Mouse (Mus musculus): ENCODE data around the gene Mpp2. TPM values are rescaled to one million over a fixed set of nuclear protein-coding genes. Genes with fewer than 3 reads are reported as not detected.

The Mpp2 gene
- polyA plus RNA-seq, 1 experiment from 2014 or later: 30.4 TPM

DNA sequence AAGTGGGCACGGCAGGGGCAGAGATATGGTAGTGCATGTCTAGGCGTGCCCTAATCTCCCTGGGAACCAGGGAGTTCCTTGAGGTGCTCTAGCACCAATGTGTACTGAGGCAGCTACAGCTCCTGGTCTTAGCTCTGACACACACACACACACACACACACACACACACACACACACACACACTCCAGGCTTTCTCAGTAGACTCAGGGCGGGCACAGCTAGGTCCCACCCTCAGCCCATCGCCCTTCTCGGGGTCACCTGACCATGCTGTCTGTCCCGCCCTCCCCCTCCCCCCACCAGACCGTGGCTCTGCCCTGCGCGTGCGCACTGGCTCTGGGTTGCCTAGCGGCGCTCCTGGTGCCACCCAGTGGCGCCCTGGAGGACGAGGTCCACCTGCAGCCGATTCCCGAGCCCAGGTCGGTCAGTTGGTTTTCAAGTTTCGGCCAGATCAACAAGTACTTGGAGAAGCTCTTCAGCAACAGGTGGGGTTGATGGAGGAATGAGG is 8.6 kb upstream of the Mpp2 start:
- no peak overlapping the region; the same call in 1 of the 2 replicates for H3K27ac ChIP-seq (replicated peaks)
- H3K27me3 ChIP-seq (replicated peaks): peaks cover 18% of the 10 kb centered on the region
- H3K4me3 ChIP-seq (replicated peaks): peak overlapping the region; percentile 28
- peak overlapping the region; percentile 58 for H3K4me2 ChIP-seq
- ATAC-seq (ENCODE audit: low FRiP score): peak; percentile 90
- peaks cover 16% of the 10 kb centered on the region for H3K4me1 ChIP-seq
- H3K36me3 ChIP-seq: no peaks in the 10 kb centered on the region
- WGBS: 7% methylated on average over 17 of the region's 18 CpGs
- no peaks in the 10 kb centered on the region for H3K9me3 ChIP-seq (replicated peaks)
- H3K9ac ChIP-seq (replicated peaks): 0 out of 2 replicates have a peak overlapping the region, but pooled peaks have one; percentile 30

DNA sequence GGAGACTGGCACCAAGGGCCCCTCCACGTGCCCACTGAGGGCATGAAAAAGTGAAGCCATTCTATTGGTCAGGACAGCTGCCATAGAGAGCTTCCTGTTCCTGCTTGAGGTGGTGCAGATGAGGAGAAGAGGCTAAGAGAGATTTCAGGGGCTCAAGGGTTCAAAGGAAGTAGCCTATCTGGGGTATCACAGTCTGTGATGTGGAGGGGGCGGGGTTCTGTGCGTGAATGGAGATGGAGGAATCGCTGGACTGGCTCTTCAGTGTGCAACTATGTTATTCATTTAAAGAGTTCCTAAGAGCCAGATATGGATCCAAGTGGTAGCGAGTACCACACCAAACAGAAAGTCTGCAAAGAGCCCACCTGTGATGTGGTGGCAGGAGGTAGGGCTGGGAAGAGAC is 8.1 kb upstream of the Mpp2 start:
- Histone ChIP-seq H3K4me1 (peaks cover 16% of the 10 kb centered on the region), H3K27me3 (replicated peaks) (peaks cover 14% of the 10 kb centered on the region), H3K9ac (replicated peaks) (no peak overlapping the region), H3K4me2 (peak overlapping the region; percentile 58), H3K9me3 (replicated peaks) (no peaks in the 10 kb centered on the region), H3K27ac (replicated peaks) (no peak overlapping the region; the same call in 1 of the 2 replicates), H3K4me3 (replicated peaks) (peak overlapping the region; percentile 28; the same call in 1 of the 2 replicates), H3K36me3 (no peaks in the 10 kb centered on the region)
- 75% methylated on average over 5 of the region's 5 CpGs for WGBS
- ATAC-seq (ENCODE audit: low FRiP score): no peak

- Histone ChIP-seq H3K9me3 (replicated peaks) (no peaks in the 10 kb centered on the region), H3K36me3 (no peaks in the 10 kb centered on the region), H3K4me3 (replicated peaks) (no peak overlapping the region), H3K9ac (replicated peaks) (no peak overlapping the region), H3K27me3 (replicated peaks) (0 out of 2 replicates have a peak, but pooled peaks cover 9% of the 10 kb centered on the region), H3K4me1 (peaks cover 16% of the 10 kb centered on the region), H3K4me2 (no peak overlapping the region), H3K27ac (replicated peaks) (no peak overlapping the region)
- no peak for ATAC-seq (ENCODE audit: low FRiP score)
- WGBS: 90% methylated on average over 3 of the region's 3 CpGs
These were observed 7.4 kb upstream of the Mpp2 start for GRCm38 (mm10) chr11:102095676-102096075.

GRCm38 (mm10) chr11:102089088-102089808 is 933 bp upstream of the Mpp2 start:
- under 1% methylated on average over 20 of the region's 20 CpGs for WGBS
- Histone ChIP-seq H3K9me3 (replicated peaks) (no peaks in the 10 kb centered on the region), H3K4me3 (replicated peaks) (peak overlapping the region; percentile 80), H3K9ac (replicated peaks) (peak overlapping the region; percentile 82), H3K27ac (replicated peaks) (peak overlapping the region; percentile 97), H3K27me3 (replicated peaks) (no peaks in the 10 kb centered on the region), H3K4me2 (peak overlapping the region; percentile 85), H3K4me1 (peaks cover 26% of the 10 kb centered on the region), H3K36me3 (peaks cover 7% of the 10 kb centered on the region; the same call in 1 of the 2 replicates)
- peak; percentile 54 for ATAC-seq (ENCODE audit: low FRiP score)

DNA sequence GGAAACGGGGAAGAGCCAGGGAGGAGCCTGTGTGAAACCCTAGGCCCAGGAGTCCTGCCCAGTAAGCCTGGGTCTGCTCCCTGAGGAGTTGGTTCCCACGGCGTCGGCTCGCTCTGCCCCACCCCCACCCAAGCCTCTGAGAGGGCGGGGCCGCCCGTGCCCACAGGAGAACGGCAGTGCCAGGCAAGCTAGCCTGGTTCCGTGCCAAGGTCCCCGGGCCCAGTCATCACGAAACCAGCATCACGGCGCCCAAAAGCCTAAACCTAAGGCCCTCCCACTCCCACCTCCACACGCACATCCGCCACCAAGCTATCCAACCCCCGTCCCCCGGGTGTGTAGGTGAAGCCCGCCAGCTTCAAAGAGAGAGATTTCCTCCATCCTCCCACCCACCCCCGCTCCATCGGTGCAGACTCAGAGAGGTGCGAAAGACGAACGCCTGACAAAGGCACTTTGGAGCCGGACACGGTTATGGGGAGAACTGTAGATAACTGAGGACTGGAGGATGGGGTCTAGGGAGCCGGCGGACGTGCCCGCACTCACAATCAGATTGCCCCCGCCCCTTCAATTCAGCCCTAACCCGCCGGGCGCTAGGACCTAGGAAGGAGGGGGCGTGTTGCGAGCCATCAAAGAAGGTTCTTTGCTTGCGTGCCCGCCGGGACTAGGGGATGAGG is 1.1 kb downstream of the Mpp2 start:
- WGBS: under 1% methylated on average over 38 of the region's 39 CpGs
- Histone ChIP-seq H3K36me3 (peaks cover 7% of the 10 kb centered on the region; the same call in 1 of the 2 replicates), H3K4me2 (peak overlapping the region; percentile 85), H3K4me1 (peaks cover 41% of the 10 kb centered on the region), H3K27ac (replicated peaks) (peak overlapping the region; percentile 97), H3K9me3 (replicated peaks) (no peaks in the 10 kb centered on the region), H3K9ac (replicated peaks) (peak overlapping the region; percentile 82), H3K27me3 (replicated peaks) (no peaks in the 10 kb centered on the region), H3K4me3 (replicated peaks) (peak overlapping the region; percentile 80)
- peak; percentile 86 for ATAC-seq (ENCODE audit: low FRiP score)

DNA sequence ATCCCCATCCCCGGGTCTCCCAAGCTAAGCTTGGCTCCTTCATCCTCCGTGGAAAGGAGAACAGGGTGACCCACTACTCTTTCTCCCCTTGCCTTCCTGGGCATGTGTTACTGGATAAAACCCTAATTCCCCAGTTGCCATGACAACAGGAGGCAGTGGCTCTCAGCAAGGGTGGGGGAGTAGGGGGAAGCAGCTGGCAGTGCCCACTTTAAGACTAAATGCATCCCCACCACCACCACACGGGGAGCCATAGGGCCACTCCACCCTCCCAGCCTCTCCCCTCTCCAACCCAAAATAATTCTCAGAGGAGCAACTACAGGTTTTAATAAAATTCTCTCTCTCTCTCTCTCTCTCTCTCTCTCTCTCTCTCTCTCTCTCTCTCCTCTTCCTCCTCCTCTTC is 2.0 kb downstream of the Mpp2 start:
- peak overlapping the region; percentile 85 for H3K4me2 ChIP-seq
- H3K9me3 ChIP-seq (replicated peaks): no peaks in the 10 kb centered on the region
- peak overlapping the region; percentile 97 for H3K27ac ChIP-seq (replicated peaks)
- H3K9ac ChIP-seq (replicated peaks): peak overlapping the region; percentile 82
- H3K4me3 ChIP-seq (replicated peaks): peak overlapping the region; percentile 80
- ATAC-seq (ENCODE audit: low FRiP score): no peak
- H3K4me1 ChIP-seq: peaks cover 50% of the 10 kb centered on the region
- 3% methylated on average over 3 of the region's 3 CpGs for WGBS
- H3K27me3 ChIP-seq (replicated peaks): no peaks in the 10 kb centered on the region
- peaks cover 7% of the 10 kb centered on the region; the same call in 1 of the 2 replicates for H3K36me3 ChIP-seq

- no peaks in the 10 kb centered on the region for H3K27me3 ChIP-seq (replicated peaks)
- H3K36me3 ChIP-seq: peaks cover 16% of the 10 kb centered on the region
- ATAC-seq (ENCODE audit: low FRiP score): no peak
- 64% methylated on average over 7 of the region's 7 CpGs for WGBS
- no peak overlapping the region for H3K4me2 ChIP-seq
- H3K4me3 ChIP-seq (replicated peaks): no peak overlapping the region
- H3K27ac ChIP-seq (replicated peaks): no peak overlapping the region
- no peaks in the 10 kb centered on the region for H3K9me3 ChIP-seq (replicated peaks)
- H3K4me1 ChIP-seq: peaks cover 46% of the 10 kb centered on the region
- no peak overlapping the region for H3K9ac ChIP-seq (replicated peaks)
These were observed 4.2 kb downstream of the Mpp2 start for GRCm38 (mm10) chr11:102084159-102084558.

DNA sequence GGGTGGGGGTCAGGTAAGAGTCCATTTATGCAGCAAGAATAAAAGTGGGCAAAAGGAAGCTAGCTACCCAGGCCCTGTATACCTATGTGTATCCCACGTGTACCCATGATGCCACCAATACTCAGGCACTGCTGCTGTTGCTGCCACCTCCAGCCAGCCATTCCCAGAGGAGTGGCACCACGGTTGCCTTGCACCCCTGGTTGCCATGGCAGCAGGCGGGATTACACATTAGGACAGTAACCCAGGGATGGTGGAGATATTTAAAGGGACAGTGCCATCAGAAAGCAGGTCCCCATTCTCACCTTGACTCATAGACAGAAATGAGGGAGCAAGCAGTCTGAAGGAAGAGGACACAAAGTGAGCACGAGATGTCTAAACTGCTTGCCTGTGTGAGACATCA is 5.1 kb downstream of the Mpp2 start:
- 0 out of 2 replicates have a peak overlapping the region, but pooled peaks have one; percentile 52 for H3K27ac ChIP-seq (replicated peaks)
- 35% methylated on average over 4 of the region's 4 CpGs for WGBS

DNA sequence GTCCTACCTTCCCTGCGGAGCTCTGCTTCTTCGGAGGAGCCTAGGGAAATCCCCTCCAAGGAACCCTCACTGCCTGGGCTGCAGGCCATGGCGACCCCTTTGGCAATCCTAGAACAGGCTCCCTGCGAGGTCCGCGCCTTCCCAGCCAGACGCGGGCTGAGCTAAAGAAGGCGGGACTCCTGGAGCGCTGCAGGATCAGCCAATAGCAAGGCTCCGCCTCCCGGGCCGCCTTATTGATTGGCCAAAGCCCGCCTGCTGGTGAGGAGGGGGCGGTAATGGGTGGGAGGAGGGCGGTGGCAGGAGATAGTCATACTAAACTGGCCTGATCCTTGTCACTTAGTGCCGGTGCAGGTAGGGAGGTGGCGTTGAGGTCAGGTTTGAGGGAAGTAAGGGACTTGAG is 6.0 kb downstream of the Mpp2 start:
- peak overlapping the region; percentile 64 for H3K9ac ChIP-seq (replicated peaks)
- H3K36me3 ChIP-seq: peaks cover 32% of the 10 kb centered on the region
- WGBS: 0% methylated on average over 18 of the region's 18 CpGs
- peak overlapping the region; percentile 47 for H3K4me3 ChIP-seq (replicated peaks)
- no peak overlapping the region; the same call in 1 of the 2 replicates for H3K27ac ChIP-seq (replicated peaks)
- peak overlapping the region; percentile 91 for H3K4me2 ChIP-seq
- no peaks in the 10 kb centered on the region for H3K27me3 ChIP-seq (replicated peaks)
- H3K9me3 ChIP-seq (replicated peaks): no peaks in the 10 kb centered on the region
- H3K4me1 ChIP-seq: peaks cover 42% of the 10 kb centered on the region
- ATAC-seq (ENCODE audit: low FRiP score): peak; percentile 82

More for the DNA sequence above, 5.1 kb downstream of the Mpp2 start:
- Histone ChIP-seq H3K4me2 (peak overlapping the region; percentile 91; the same call in 1 of the 2 replicates), H3K27me3 (replicated peaks) (no peaks in the 10 kb centered on the region), H3K9ac (replicated peaks) (no peak overlapping the region), H3K9me3 (replicated peaks) (no peaks in the 10 kb centered on the region), H3K4me1 (peaks cover 42% of the 10 kb centered on the region), H3K4me3 (replicated peaks) (no peak overlapping the region), H3K36me3 (peaks cover 25% of the 10 kb centered on the region)
- no peak for ATAC-seq (ENCODE audit: low FRiP score)

DNA sequence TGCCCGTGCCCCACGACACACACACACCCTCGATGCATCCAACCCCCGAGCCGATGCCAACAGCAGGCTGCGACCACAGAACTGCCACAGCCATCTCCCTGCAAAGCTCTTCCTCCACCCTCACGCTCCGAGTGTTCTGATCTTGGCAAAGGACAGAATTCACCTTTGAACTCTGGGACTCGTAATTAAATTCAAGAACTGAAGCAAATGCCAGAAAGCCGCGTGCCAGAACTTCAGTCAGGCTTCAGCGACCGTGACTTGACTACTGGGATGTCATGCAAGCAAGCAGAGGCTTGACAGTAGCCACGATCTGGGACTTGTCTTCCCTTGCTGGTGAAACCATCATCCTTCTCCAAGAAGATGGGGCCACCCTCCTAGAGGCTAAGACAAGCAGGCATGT is 14.6 kb downstream of the Mpp2 start:
- H3K9me3 ChIP-seq (replicated peaks): no peaks in the 10 kb centered on the region
- H3K36me3 ChIP-seq: peaks cover 33% of the 10 kb centered on the region
- no peak overlapping the region for H3K4me2 ChIP-seq
- ATAC-seq (ENCODE audit: low FRiP score): no peak
- H3K27me3 ChIP-seq (replicated peaks): no peaks in the 10 kb centered on the region
- no peak overlapping the region for H3K4me3 ChIP-seq (replicated peaks)
- peaks cover 14% of the 10 kb centered on the region for H3K4me1 ChIP-seq
- WGBS: 77% methylated on average over 14 of the region's 14 CpGs
- no peak overlapping the region for H3K27ac ChIP-seq (replicated peaks)
- H3K9ac ChIP-seq (replicated peaks): no peak overlapping the region

DNA sequence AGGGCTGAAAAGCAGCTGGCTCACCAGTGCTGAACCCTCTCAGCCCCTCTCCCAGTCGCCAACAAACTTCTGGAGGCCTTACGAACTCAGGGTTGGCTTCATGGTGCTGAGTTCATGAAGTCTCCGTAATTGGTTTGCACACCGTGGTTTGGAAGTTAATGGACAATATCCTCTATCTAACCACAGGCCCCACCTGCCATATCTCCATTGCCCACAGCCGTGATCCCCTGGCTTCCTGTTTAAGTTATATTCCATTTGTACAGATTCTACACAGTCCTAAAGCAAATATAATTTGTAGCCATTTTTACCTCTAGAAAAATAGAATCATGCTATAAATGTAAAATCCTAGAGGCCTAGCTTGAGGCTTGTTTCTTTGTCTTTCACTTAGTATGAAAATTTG is 15.6 kb downstream of the Mpp2 start:
- no peak overlapping the region for H3K27ac ChIP-seq (replicated peaks)
- H3K9me3 ChIP-seq (replicated peaks): no peaks in the 10 kb centered on the region
- peaks cover 24% of the 10 kb centered on the region for H3K36me3 ChIP-seq
- no peak overlapping the region for H3K4me3 ChIP-seq (replicated peaks)
- no peak for ATAC-seq (ENCODE audit: low FRiP score)
- H3K4me2 ChIP-seq: no peak overlapping the region
- no peak overlapping the region for H3K9ac ChIP-seq (replicated peaks)
- H3K4me1 ChIP-seq: peaks cover 15% of the 10 kb centered on the region
- WGBS: 84% methylated on average over 5 of the region's 5 CpGs
- no peaks in the 10 kb centered on the region for H3K27me3 ChIP-seq (replicated peaks)
